Mouse (Mus musculus) forebrain, postnatal 0 days (tissue): ENCODE measurements around the gene Galnt5. TPM values are rescaled to one million over a fixed set of nuclear protein-coding genes. Genes with fewer than 3 reads are reported as not detected.

Source experiments
- ATAC-seq: fragments of 200-750 bp; cut with Nextera tagmentation; 2 replicates; pipeline ENCODE4 v1.8.0; 2017; ENCODE audit warnings: mild to moderate bottlenecking, moderate library complexity
- DNase-seq: peaks from one replicate; pipeline ENCODE4 v3.0.0-alpha.2; 2015
- H3K27ac ChIP-seq: fragments of 300-500 bp; sonication (generic); 2 replicates; pipeline ENCODE4 v1.5.1; 2014; ENCODE audit warnings: low read depth, mild to moderate bottlenecking, antibody characterized with exemption, low read length, moderate library complexity, mixed read lengths
- H3K27me3 ChIP-seq: fragments of 300-500 bp; sonication (generic); 2 replicates; pipeline ENCODE4 v1.6.1; 2014; ENCODE audit warnings: mild to moderate bottlenecking, low read length, mixed read lengths; ENCODE audit not compliant: insufficient read depth
- H3K36me3 ChIP-seq: fragments of 300-500 bp; sonication (generic); 2 replicates; pipeline ENCODE4 v1.6.1; 2014; ENCODE audit warnings: mild to moderate bottlenecking, moderate library complexity; ENCODE audit not compliant: insufficient read depth
- H3K4me1 ChIP-seq: fragments of 300-500 bp; sonication (generic); 2 replicates; pipeline ENCODE4 v1.6.1; 2014; ENCODE audit warnings: antibody characterized with exemption; ENCODE audit not compliant: insufficient read depth
- H3K4me2 ChIP-seq: fragments of 300-500 bp; sonication (generic); 2 replicates; pipeline ENCODE4 v1.6.1; 2014; ENCODE audit warnings: low read depth, mild to moderate bottlenecking, moderate library complexity
- H3K4me3 ChIP-seq: fragments of 300-500 bp; sonication (generic); 2 replicates; pipeline ENCODE4 v1.5.1; 2014; ENCODE audit warnings: low read depth, low read length, mixed read lengths
- H3K9ac ChIP-seq: fragments of 300-500 bp; sonication (generic); 2 replicates; pipeline ENCODE4 v1.6.1; 2014; ENCODE audit warnings: mild to moderate bottlenecking
- H3K9me3 ChIP-seq: fragments of 300-500 bp; sonication (generic); 2 replicates; pipeline ENCODE4 v1.6.1; 2016; ENCODE audit warnings: low read length
- CTCF ChIP-seq: sonication (generic); IDR thresholded peaks from 2 replicates; pipeline ENCODE4 v1.5.1; 2016; ENCODE audit warnings: antibody characterized with exemption, control low read depth, low read depth
- WGBS: fragments of 180-500 bp; shearing (Covaris S2); extraction: QIAGEN DNeasy Blood & Tissue Kit; methylation state at CpG from one replicate; pipeline ENCODE4 v1.1.7; 2014; 5-methylcytosine and 5-hydroxymethylcytosine counted together
- polyA plus RNA-seq: library from polyadenylated mRNA; unstranded; fragments of >200 nt; fragmentation: Nextera tagmentation; extraction: Ambion mirVana; gene quantifications from 2 replicates; pipeline ENCODE4 v1.2.1, GENCODE M21; 2015
- total RNA-seq: library from RNA; depleted of rRNA; stranded (reverse); fragments of >200 nt; gene quantifications from 2 replicates; pipeline ENCODE4 v1.2.3, GENCODE M21; 2014

Gene Galnt5
- total and polyA plus RNA-seq, 2 experiments from 2014 or later: 0.05 to 0.14 TPM

DNA sequence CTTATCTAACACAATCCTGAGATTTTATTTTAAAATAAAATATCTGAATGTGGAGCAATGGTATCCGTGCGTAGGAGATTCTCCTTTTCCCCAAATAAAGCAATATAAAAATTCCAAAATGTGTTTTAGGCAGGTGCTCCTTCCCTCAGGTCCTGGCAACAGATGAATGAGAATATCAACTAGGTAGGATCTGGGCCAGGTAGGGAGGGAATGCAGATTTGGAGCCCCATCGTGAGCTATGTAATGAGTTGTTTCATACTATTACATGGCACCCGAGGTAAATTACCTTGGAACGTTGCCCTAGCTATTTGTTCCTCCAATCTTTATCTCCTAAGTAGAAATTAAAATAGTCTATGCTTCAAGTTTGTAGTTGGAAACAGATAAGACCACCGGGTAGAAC lies 25.9 kb downstream of the Galnt5 start:
- no peaks in the 10 kb centered on the region for H3K36me3 ChIP-seq
- H3K27ac ChIP-seq: no peak overlapping the region
- H3K4me1 ChIP-seq: no peaks in the 10 kb centered on the region
- ATAC-seq: no peak
- H3K27me3 ChIP-seq: no peaks in the 10 kb centered on the region
- no peak for TF ChIP-seq CTCF
- no peak overlapping the region for H3K9ac ChIP-seq
- 75% methylated on average over 6 of the region's 6 CpGs for WGBS
- no peaks in the 10 kb centered on the region for H3K9me3 ChIP-seq
- DNase-seq: peak; percentile 10
- no peak overlapping the region for H3K4me2 ChIP-seq
- H3K4me3 ChIP-seq: no peak overlapping the region

DNA sequence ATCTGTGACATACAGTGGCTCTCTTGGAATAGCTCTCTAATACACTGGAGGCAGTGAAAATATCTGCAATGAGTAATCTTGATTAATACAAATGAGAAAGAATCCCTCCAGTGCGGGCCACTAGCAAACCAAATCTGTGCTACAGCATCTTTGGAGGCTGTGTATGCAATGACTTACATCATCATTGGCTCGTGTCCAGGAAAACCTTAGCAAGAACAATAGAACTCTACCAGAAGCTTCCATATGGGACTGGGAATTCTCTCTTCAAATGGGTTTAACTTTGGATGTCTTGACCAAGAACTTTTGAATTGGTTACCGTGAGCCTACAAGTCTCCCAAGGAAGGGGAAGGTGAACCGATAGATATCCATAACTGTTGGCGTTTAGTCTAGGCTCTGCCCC lies 29.1 kb downstream of the Galnt5 start:
- H3K4me3 ChIP-seq: no peak overlapping the region
- WGBS: 69% methylated on average over 5 of the region's 5 CpGs
- H3K4me1 ChIP-seq: no peaks in the 10 kb centered on the region
- H3K4me2 ChIP-seq: no peak overlapping the region
- DNase-seq (peak; percentile 9), ATAC-seq (no peak)
- H3K9me3 ChIP-seq: no peaks in the 10 kb centered on the region
- no peaks in the 10 kb centered on the region for H3K36me3 ChIP-seq
- H3K27me3 ChIP-seq: no peaks in the 10 kb centered on the region
- no peak overlapping the region for H3K27ac ChIP-seq
- no peak overlapping the region for H3K9ac ChIP-seq
- no peak for TF ChIP-seq CTCF

DNA sequence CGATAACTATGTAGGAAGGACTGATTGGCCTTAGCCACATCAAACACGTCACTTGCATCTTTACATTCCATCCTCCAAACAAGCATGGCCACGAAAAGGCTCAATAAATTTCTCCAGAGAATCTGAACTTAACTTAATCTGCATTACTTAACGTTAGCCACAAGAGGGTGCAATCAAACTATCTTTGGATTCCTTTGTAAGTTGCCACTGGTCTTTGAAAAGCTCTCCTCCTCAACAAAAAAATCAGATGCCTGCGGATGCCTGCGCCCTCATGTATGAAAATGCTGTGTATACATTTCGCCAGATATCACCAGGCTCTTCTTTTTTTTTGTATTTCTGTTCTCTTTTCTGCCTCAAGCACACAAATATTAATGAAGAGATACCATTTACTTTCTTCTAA lies 31.7 kb downstream of the Galnt5 start:
- no peak overlapping the region for H3K4me2 ChIP-seq
- no peak overlapping the region for H3K4me3 ChIP-seq
- no peak overlapping the region for H3K27ac ChIP-seq
- no peaks in the 10 kb centered on the region for H3K27me3 ChIP-seq
- ATAC-seq: peak; percentile 71
- peak; percentile 84 for TF ChIP-seq CTCF
- no peaks in the 10 kb centered on the region for H3K4me1 ChIP-seq
- WGBS: 17% methylated on average over 7 of the region's 7 CpGs
- H3K36me3 ChIP-seq: no peaks in the 10 kb centered on the region
- no peak overlapping the region for H3K9ac ChIP-seq
- DNase-seq: peak; percentile 85
- no peaks in the 10 kb centered on the region for H3K9me3 ChIP-seq

DNA sequence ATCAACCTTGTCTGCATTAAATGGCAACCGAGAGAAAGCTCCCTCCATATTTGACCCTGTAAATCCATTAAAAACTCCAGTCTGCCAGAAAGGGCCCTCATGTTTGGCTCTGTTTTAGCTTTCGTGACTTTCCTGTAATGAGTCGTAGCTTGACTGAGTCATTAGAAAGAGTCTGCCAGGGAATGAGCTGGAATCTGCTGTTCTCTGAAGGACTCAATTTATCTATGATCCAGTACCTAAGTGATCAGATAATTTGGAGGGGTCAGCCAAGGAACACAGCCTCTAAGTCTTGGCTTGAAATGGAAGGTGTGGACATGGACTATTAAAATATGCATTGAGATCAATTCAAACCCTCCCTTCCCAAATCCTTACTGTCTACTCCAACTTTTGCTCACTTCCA lies 33.7 kb downstream of the Galnt5 start:
- no peak overlapping the region for H3K9ac ChIP-seq
- whole genome bisulfite sequencing: 77% methylated on average over 3 of the region's 3 CpGs
- DNase-seq (no peak), ATAC-seq (no peak)
- H3K27ac ChIP-seq: no peak overlapping the region
- H3K4me2 ChIP-seq: no peak overlapping the region
- no peaks in the 10 kb centered on the region for H3K27me3 ChIP-seq
- no peaks in the 10 kb centered on the region for H3K36me3 ChIP-seq
- no peak for TF ChIP-seq CTCF
- no peaks in the 10 kb centered on the region for H3K4me1 ChIP-seq
- no peak overlapping the region for H3K4me3 ChIP-seq
- no peaks in the 10 kb centered on the region for H3K9me3 ChIP-seq

DNA sequence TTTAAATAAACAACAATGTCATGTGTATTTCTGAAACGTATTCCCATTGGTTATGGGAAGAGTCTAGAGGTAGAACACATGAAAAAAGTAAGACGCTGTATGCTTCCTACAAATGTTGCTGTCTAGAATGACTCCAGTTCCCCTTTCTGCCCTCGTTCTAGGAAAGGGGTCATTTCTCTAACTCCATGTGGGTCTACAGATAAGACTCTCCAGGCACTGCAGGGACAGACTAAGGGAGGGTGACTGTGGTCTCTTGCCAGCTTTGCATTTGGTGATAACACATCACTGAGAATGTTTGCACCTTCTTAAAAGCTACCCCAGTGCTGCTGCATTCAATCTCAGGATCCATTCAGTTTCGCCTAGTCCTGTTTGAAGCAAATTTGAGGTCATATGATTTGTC lies 38.0 kb downstream of the Galnt5 start:
- H3K4me1 ChIP-seq: no peaks in the 10 kb centered on the region
- 92% methylated on average over 4 of the region's 4 CpGs for WGBS
- H3K36me3 ChIP-seq: no peaks in the 10 kb centered on the region
- no peaks in the 10 kb centered on the region for H3K27me3 ChIP-seq
- TF ChIP-seq CTCF: no peak
- no peak overlapping the region for H3K4me3 ChIP-seq
- DNase-seq (no peak), ATAC-seq (no peak)
- no peak overlapping the region for H3K4me2 ChIP-seq
- H3K9ac ChIP-seq: no peak overlapping the region
- no peaks in the 10 kb centered on the region for H3K9me3 ChIP-seq
- no peak overlapping the region for H3K27ac ChIP-seq

DNA sequence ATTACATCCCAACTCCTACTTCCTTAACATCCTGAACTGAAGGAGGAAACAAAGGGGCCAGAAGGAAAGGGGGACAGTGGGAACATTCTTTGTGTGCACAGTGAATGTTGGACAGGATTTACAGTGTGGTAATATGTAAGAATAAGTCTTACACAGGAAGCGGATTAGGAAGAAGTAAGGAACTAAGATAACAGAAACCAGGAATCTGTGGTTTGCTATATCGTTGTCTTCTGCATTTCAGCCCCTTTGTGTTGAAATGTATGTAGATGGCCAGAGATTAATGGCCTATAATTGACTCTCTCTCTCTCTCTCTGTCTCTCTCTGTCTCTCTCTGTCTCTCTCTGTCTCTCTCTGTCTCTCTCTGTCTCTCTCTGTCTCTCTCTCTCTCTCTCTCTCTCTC lies 39.2 kb downstream of the Galnt5 start:
- ATAC-seq: no peak
- 94% methylated on average over 2 of the region's 2 CpGs for WGBS
- H3K4me1 ChIP-seq: no peaks in the 10 kb centered on the region
- no peak overlapping the region for H3K27ac ChIP-seq
- no peak for DNase-seq
- no peak overlapping the region for H3K9ac ChIP-seq
- no peaks in the 10 kb centered on the region for H3K9me3 ChIP-seq
- no peaks in the 10 kb centered on the region for H3K27me3 ChIP-seq
- no peak for TF ChIP-seq CTCF
- H3K4me3 ChIP-seq: no peak overlapping the region
- no peaks in the 10 kb centered on the region for H3K36me3 ChIP-seq
- H3K4me2 ChIP-seq: no peak overlapping the region

DNA sequence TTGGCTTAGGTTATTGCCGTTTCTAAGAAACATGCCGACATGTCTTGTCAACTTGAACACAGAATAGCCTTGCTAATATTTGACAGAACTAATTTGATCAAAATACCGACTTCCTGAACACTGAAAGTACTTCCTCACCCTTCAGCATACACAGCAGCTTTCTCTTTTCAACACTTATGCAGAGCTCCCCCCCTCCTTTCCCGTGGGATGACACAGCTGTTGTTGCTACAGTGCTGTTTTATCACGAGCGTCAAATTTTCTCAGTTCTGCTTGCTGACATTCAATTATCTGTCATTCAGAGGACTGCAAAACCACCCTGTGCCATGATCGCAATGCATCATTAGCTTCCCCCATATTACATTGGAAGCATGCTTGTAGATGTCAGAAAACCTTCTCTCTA lies 44.2 kb downstream of the Galnt5 start:
- H3K36me3 ChIP-seq: no peaks in the 10 kb centered on the region
- no peak overlapping the region for H3K4me3 ChIP-seq
- DNase-seq (peak; percentile 54), ATAC-seq (peak; percentile 84)
- H3K9ac ChIP-seq: no peak overlapping the region
- H3K9me3 ChIP-seq: no peaks in the 10 kb centered on the region
- H3K4me2 ChIP-seq: no peak overlapping the region
- H3K4me1 ChIP-seq: no peaks in the 10 kb centered on the region
- 53% methylated on average over 7 of the region's 7 CpGs for WGBS
- H3K27me3 ChIP-seq: no peaks in the 10 kb centered on the region
- no peak overlapping the region for H3K27ac ChIP-seq
- TF ChIP-seq CTCF: no peak
